Mouse (Mus musculus) cerebellum, adult 2 months (tissue): ENCODE measurements around the gene Nipsnap3b.

Experiments
- CTCF ChIP-seq: fragments of 200-500 bp; IDR thresholded peaks from 2 replicates; pipeline ENCODE4 v1.5.1; 2011; ENCODE audit warnings: low read depth, mild to moderate bottlenecking, control low read depth, low read length, moderate library complexity, borderline replicate concordance; ENCODE audit not compliant: insufficient read depth
- POLR2A ChIP-seq: fragments of 200-500 bp; IDR thresholded peaks from 2 replicates; pipeline ENCODE4 v1.6.1; 2011; ENCODE audit warnings: low read length, control low read depth, borderline replicate concordance; ENCODE audit not compliant: insufficient read depth

- TF ChIP-seq POLR2A (no peak), CTCF (no peak)
These were observed 47.4 kb upstream of the Nipsnap3b start, which contains the start of gene Olfr270 for GRCm38 (mm10) chr4:52964247-52964646.
